In the genomic region with DNA sequence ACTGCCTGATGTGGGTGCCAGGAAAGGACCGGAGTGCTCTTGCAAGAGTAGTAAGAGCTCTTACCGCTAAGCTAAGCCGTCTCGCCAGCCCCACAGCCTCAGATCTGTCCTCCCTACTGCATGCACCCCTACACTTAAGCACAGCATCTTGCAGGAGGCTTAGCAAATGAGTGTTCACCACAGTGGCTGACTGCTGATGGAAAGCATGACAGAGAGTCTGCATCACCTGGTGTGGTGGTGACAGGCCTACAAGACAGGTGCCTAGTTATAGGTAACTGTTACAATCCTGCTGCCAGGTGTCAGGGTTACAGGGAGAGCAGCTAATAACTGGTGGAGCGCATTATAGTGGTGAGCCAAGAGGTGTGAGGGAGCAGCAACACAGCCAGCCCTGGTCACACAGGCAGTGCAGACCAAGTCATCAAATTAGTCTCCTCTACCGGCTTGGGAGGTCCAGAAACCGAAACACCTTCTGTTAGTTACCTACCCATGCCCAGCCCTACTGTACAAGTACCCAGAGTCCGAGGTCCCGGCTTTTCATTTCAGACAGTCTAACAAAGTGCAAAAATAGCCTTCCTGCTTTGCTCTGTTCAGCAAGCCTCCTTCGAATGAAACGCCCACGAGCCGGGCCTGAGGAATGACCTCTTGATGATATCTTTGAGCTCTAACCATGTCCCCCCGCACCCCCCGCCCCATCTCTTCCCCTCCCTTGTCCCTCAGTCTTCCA, we compare ENCODE assay signal across 8 mouse cellular contexts. TPM values are rescaled to one million over a fixed set of nuclear protein-coding genes. Genes with fewer than 3 reads are reported as not detected.
DNase-seq lines count a peak whose midpoint lies in the region; ATAC-seq and TF ChIP-seq lines count a peak whose summit lies in the region.

No protein-coding gene starts in this region.

- peak overlapping the region; percentile 95 for H3K9ac ChIP-seq in limb, embryonic 11.5 days (ENCODE audit: low read length)
- peak overlapping the region; percentile 92 for H3K9ac ChIP-seq in neural tube, embryonic 13.5 days

- H3K4me2 ChIP-seq in limb, embryonic 11.5 days (ENCODE audit: low read depth, severe bottlenecking), result peak overlapping the region; percentile 93
- peak overlapping the region; percentile 95 for H3K4me2 ChIP-seq in neural tube, embryonic 13.5 days

- peak overlapping the region; percentile 71 for H3K4me3 ChIP-seq in layer of hippocampus, adult 2 months
- H3K4me3 ChIP-seq in embryonic fibroblast, embryonic 13.5 days (ENCODE audit: insufficient read depth, low read length), result peak overlapping the region; percentile 76
- H3K4me3 ChIP-seq in limb, embryonic 11.5 days (ENCODE audit: low read depth, low read length), result peak overlapping the region; percentile 86
- H3K4me3 ChIP-seq in neural tube, embryonic 13.5 days, result peak overlapping the region; percentile 72

- H3K36me3 ChIP-seq in limb, embryonic 11.5 days (ENCODE audit: control insufficient read depth, insufficient read depth, low read length), result no peaks in the 10 kb centered on the region
- no peaks in the 10 kb centered on the region for H3K36me3 ChIP-seq in neural tube, embryonic 13.5 days

- DNase-seq in layer of hippocampus, adult 2 months (ENCODE audit: low spot score in 2 of 2), result no peak
- DNase-seq in layer of hippocampus, postnatal 10 days (ENCODE audit: low spot score in 2 of 2), result no peak
- DNase-seq in limb, embryonic 11.5 days (ENCODE audit: low spot score), result peak; percentile 50
- no peak for DNase-seq in layer of hippocampus, adult 11-12 months (ENCODE audit: low spot score)
- no peak for DNase-seq in left cerebral cortex, postnatal 36 days (ENCODE audit: low spot score in 2 of 2)
- no peak for DNase-seq in gastrocnemius, adult 8-10 months (ENCODE audit: low spot score in 2 of 2)

- H3K27me3 ChIP-seq in limb, embryonic 11.5 days (ENCODE audit: control insufficient read depth, insufficient read depth, low read length), result no peaks in the 10 kb centered on the region
- H3K27me3 ChIP-seq in neural tube, embryonic 13.5 days, result no peaks in the 10 kb centered on the region

- intact Hi-C loops in left cerebral cortex, postnatal 36 days (cut with DNase I), result no loop called here

- peaks cover under 1% of the 10 kb centered on the region for H3K4me1 ChIP-seq in embryonic fibroblast, embryonic 13.5 days (ENCODE audit: control insufficient read depth, insufficient read depth, low read length)
- H3K4me1 ChIP-seq in limb, embryonic 11.5 days (ENCODE audit: control insufficient read depth, insufficient read depth, low read length), result peaks cover 31% of the 10 kb centered on the region
- H3K4me1 ChIP-seq in neural tube, embryonic 13.5 days (replicated peaks), result peaks cover 54% of the 10 kb centered on the region

- peak; percentile 62 for TF ChIP-seq POLR2A in embryonic fibroblast, embryonic 13.5 days (IDR thresholded peaks at IDR 0.05; ENCODE audit: low read depth, low read length)

- no peak overlapping the region for H3K27ac ChIP-seq in layer of hippocampus, adult 2 months
- H3K27ac ChIP-seq in embryonic fibroblast, embryonic 13.5 days (ENCODE audit: insufficient read depth, low read length), result peak overlapping the region; percentile 92
- H3K27ac ChIP-seq in limb, embryonic 11.5 days (replicated peaks; ENCODE audit: low read depth, low read length), result peak overlapping the region; percentile 79
- H3K27ac ChIP-seq in neural tube, embryonic 13.5 days (replicated peaks), result peak overlapping the region; percentile 93

- no peaks in the 10 kb centered on the region for H3K9me3 ChIP-seq in limb, embryonic 11.5 days (ENCODE audit: control insufficient read depth, low read length)
- no peaks in the 10 kb centered on the region for H3K9me3 ChIP-seq in neural tube, embryonic 13.5 days

- peak; percentile 42; the same call in 1 of the 2 replicates for ATAC-seq in limb, embryonic 11.5 days (ENCODE audit: insufficient number of reproducible peaks, low FRiP score, low TSS enrichment, low read depth)
- ATAC-seq in neural tube, embryonic 13.5 days (ENCODE audit: low read depth), result peak; percentile 34

- no peak for TF ChIP-seq CTCF in layer of hippocampus, adult 2 months (conservative IDR thresholded peaks at IDR 0.05)
- TF ChIP-seq CTCF in embryonic fibroblast, embryonic 13.5 days (IDR thresholded peaks at IDR 0.05; ENCODE audit: borderline replicate concordance, insufficient read depth, low read length), result no peak

- 14% methylated on average over 15 of the region's 15 CpGs for WGBS in limb, embryonic 11.5 days
- 12% methylated on average over 15 of the region's 15 CpGs for WGBS in neural tube, embryonic 13.5 days

RNA-seq across cellular contexts. Expression of a gene that starts 0.8 kb away (rescaled TPM):
- total RNA-seq in layer of hippocampus, adult 2 months (2021), result 10 to 100 TPM; 14.5 to 14.9 TPM
- 10 to 100 TPM; 22.6 to 26.3 TPM for total RNA-seq in layer of hippocampus, postnatal 10 days (2021)
- 142 and 223 TPM in 2 replicates for polyA plus RNA-seq in embryonic fibroblast, embryonic 13.5 days (2011; ENCODE audit: insufficient read length, low read depth, missing spikeins)
- polyA plus RNA-seq in limb, embryonic 11.5 days (2014; fragmentation: Nextera tagmentation; extraction: Ambion mirVana), result 18.6 and 23.2 TPM in 2 replicates
- polyA plus RNA-seq in neural tube, embryonic 13.5 days (2015; fragmentation: Nextera tagmentation; extraction: Ambion mirVana), result 35.9 and 37.3 TPM in 2 replicates
- total RNA-seq in left cerebral cortex, postnatal 36 days (2021), result 10 to 100 TPM; 22.6 to 23.7 TPM
- 1 to 10 TPM; 3.8 to 6.3 (median 5.4) TPM for total RNA-seq in gastrocnemius, adult 8-10 months (2022)

RNA-seq across cellular contexts. Expression of a gene that starts 28.1 kb away (rescaled TPM):
- total RNA-seq in layer of hippocampus, adult 2 months (2021), result 100 to 1,000 TPM; 550 to 603 TPM
- 100 to 1,000 TPM; 525 to 547 TPM for total RNA-seq in layer of hippocampus, postnatal 10 days (2021)
- polyA plus RNA-seq in embryonic fibroblast, embryonic 13.5 days (2011; ENCODE audit: insufficient read length, low read depth, missing spikeins), result 33.3 and 41.4 TPM in 2 replicates
- 15.2 and 17.7 TPM in 2 replicates for polyA plus RNA-seq in limb, embryonic 11.5 days (2014; fragmentation: Nextera tagmentation; extraction: Ambion mirVana)
- 192 and 198 TPM in 2 replicates for polyA plus RNA-seq in neural tube, embryonic 13.5 days (2015; fragmentation: Nextera tagmentation; extraction: Ambion mirVana)
- total RNA-seq in left cerebral cortex, postnatal 36 days (2021), result 1,000 to 10,000 TPM in 1 of 2 experiments, 100 to 1,000 TPM in 1; 963 to 1,065 TPM
- 1 to 10 TPM; 2.0 to 2.6 (median 2.1) TPM for total RNA-seq in gastrocnemius, adult 8-10 months (2022)

Comparison
In these comparisons a context has a peak if more than half of its experiments do, and no peak if none do; other contexts are left out.
1. RNA of a gene that starts 28.1 kb away (total RNA-seq): 963 to 1,065 TPM in left cerebral cortex, postnatal 36 days, 550 to 603 TPM in layer of hippocampus, adult 2 months and 525 to 547 TPM in layer of hippocampus, postnatal 10 days; 2.0 to 2.6 TPM in gastrocnemius, adult 8-10 months; every median in the first group is over 100 times any median in the second.
2. Peak in every context shown above with its lines, with median percentiles within 50 percentile points of each other: H3K4me3 ChIP-seq.